ENCODE assay signal across 13 mouse cellular contexts in the genomic region with DNA sequence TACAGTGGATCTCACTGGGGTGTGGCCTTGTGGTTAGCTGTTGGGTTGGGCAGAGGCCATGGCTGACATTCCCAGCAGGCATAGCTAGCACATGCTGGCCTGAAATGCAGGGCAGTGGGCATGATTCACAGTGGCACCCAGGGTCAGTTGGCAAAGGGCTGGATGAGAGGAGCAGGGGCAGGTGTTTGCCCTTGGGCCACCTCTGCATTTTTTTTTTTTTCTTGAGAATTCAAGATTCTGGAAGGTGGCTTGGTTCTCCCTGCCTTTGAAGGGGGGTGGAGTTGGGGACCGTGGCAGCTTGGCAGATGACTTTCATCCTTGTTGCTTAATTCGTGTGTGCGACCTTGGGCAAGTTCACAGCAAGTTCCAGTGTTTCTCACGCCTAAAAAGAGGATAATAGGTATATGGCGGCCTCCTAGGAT. TPM values are rescaled to one million over a fixed set of nuclear protein-coding genes. Genes with fewer than 3 reads are reported as not detected.
DNase-seq lines count a peak whose midpoint lies in the region; ATAC-seq and TF ChIP-seq lines count a peak whose summit lies in the region.
"Had no signal": no experiment of that assay in that cellular context is flagged by ENCODE, and none has a peak within 500 bp of the region (broad histone marks: within the 10 kb centered on the region; RNA-seq: fewer than 3 reads in every experiment).

No protein-coding gene starts in this region.

- H3K27ac ChIP-seq in liver, embryonic 11.5 days (ENCODE audit: low read depth, low read length): peak overlapping the region; percentile 54; the same call in 1 of the 2 replicates
- peak overlapping the region; percentile 77 for H3K27ac ChIP-seq in macrophage
- no peak overlapping the region for H3K27ac ChIP-seq in midbrain, embryonic 16.5 days (ENCODE audit: low read length)
- no peak overlapping the region for H3K27ac ChIP-seq in intestine, postnatal 0 days (ENCODE audit: low read depth, low read length)
- H3K27ac ChIP-seq: hindbrain, postnatal 0 days; neural tube, embryonic 15.5 days had no signal

- WGBS in liver, embryonic 11.5 days: 42% methylated on average over 5 of the region's 5 CpGs
- WGBS in macrophage (ENCODE audit: missing documents): 21% methylated on average over 5 of the region's 5 CpGs
- WGBS in midbrain, embryonic 16.5 days: 72% methylated on average over 5 of the region's 5 CpGs
- WGBS in intestine, postnatal 0 days: 78% methylated on average over 5 of the region's 5 CpGs

- H3K79me2 ChIP-seq in macrophage (ENCODE audit: inconsistent target): peaks cover 82% of the 10 kb centered on the region

- no peaks in the 10 kb centered on the region for H3K9me3 ChIP-seq in liver, embryonic 11.5 days (ENCODE audit: control insufficient read depth, low read length)
- no peaks in the 10 kb centered on the region for H3K9me3 ChIP-seq in midbrain, embryonic 16.5 days (replicated peaks; ENCODE audit: control insufficient read depth, low read length, poor library complexity, severe bottlenecking)
- no peaks in the 10 kb centered on the region for H3K9me3 ChIP-seq in intestine, postnatal 0 days (ENCODE audit: control insufficient read depth)
- H3K9me3 ChIP-seq: neural tube, embryonic 15.5 days had no signal

- H3K36me3 ChIP-seq in liver, embryonic 11.5 days (ENCODE audit: control insufficient read depth, insufficient read depth, low read length): no peaks in the 10 kb centered on the region
- no peaks in the 10 kb centered on the region for H3K36me3 ChIP-seq in macrophage (ENCODE audit: inconsistent target)
- no peaks in the 10 kb centered on the region for H3K36me3 ChIP-seq in midbrain, embryonic 16.5 days (ENCODE audit: control insufficient read depth, insufficient read depth, low read length)
- no peaks in the 10 kb centered on the region for H3K36me3 ChIP-seq in intestine, postnatal 0 days (ENCODE audit: control insufficient read depth, insufficient read depth)
- H3K36me3 ChIP-seq: neural tube, embryonic 15.5 days had no signal

- no peak for ATAC-seq in liver, embryonic 11.5 days (replicated peaks; ENCODE audit: low FRiP score)
- no peak for ATAC-seq in midbrain, embryonic 16.5 days
- no peak for ATAC-seq in intestine, postnatal 0 days
- ATAC-seq: hindbrain, postnatal 0 days had no signal

- DNase-seq in cerebellum, adult 9-11 months: peak; percentile 42
- no peak for DNase-seq in cerebellum, postnatal 14 days
- DNase-seq in liver, embryonic 11.5 days (ENCODE audit: low spot score): no peak
- DNase-seq in liver: no peak
- DNase-seq in adrenal gland, postnatal 25 days: peak; percentile 46
- DNase-seq: cerebellum, postnatal 36 days had no signal

- peaks cover 36% of the 10 kb centered on the region for H3K27me3 ChIP-seq in liver, embryonic 11.5 days (replicated peaks; ENCODE audit: control insufficient read depth, insufficient read depth, low read length)
- H3K27me3 ChIP-seq in midbrain, embryonic 16.5 days (ENCODE audit: control insufficient read depth, insufficient read depth, low read depth, low read length): no peaks in the 10 kb centered on the region
- H3K27me3 ChIP-seq in intestine, postnatal 0 days (replicated peaks; ENCODE audit: control insufficient read depth, insufficient read depth, low read length): peaks cover 24% of the 10 kb centered on the region

- peak overlapping the region; percentile 35 for H3K4me2 ChIP-seq in liver, embryonic 11.5 days
- no peak overlapping the region for H3K4me2 ChIP-seq in midbrain, embryonic 16.5 days (ENCODE audit: low read length)
- H3K4me2 ChIP-seq in intestine, postnatal 0 days (replicated peaks; ENCODE audit: low read depth): no peak overlapping the region
- H3K4me2 ChIP-seq: neural tube, embryonic 15.5 days had no signal

- peak overlapping the region; percentile 37; the same call in 1 of the 2 replicates for H3K9ac ChIP-seq in liver, embryonic 11.5 days (ENCODE audit: low read depth, low read length)
- no peak overlapping the region for H3K9ac ChIP-seq in midbrain, embryonic 16.5 days (ENCODE audit: low read depth, low read length)
- no peak overlapping the region for H3K9ac ChIP-seq in intestine, postnatal 0 days (ENCODE audit: low read depth, low read length)
- H3K9ac ChIP-seq: neural tube, embryonic 15.5 days had no signal

- no peak for TF ChIP-seq CTCF in intestine, postnatal 0 days (IDR thresholded peaks at IDR 0.05; ENCODE audit: low read depth)

- H3K4me1 ChIP-seq in liver, embryonic 11.5 days (replicated peaks; ENCODE audit: control insufficient read depth, insufficient read depth, low read length): peaks cover 20% of the 10 kb centered on the region
- H3K4me1 ChIP-seq in midbrain, embryonic 16.5 days (ENCODE audit: control insufficient read depth, insufficient read depth, low read length): peaks cover 26% of the 10 kb centered on the region
- H3K4me1 ChIP-seq in intestine, postnatal 0 days (replicated peaks; ENCODE audit: control insufficient read depth, insufficient read depth, low read length): peaks cover 5% of the 10 kb centered on the region; the same call in 1 of the 2 replicates

- H3K4me3 ChIP-seq in liver, embryonic 11.5 days (ENCODE audit: low read depth, low read length): no peak overlapping the region
- H3K4me3 ChIP-seq in macrophage (ENCODE audit: inconsistent target): no peak overlapping the region; the same call in 1 of the 2 replicates
- H3K4me3 ChIP-seq in midbrain, embryonic 16.5 days (ENCODE audit: low read depth, low read length): no peak overlapping the region
- H3K4me3 ChIP-seq in intestine, postnatal 0 days (ENCODE audit: low read depth, low read length): no peak overlapping the region
- H3K4me3 ChIP-seq: neural tube, embryonic 15.5 days had no signal

RNA-seq across cellular contexts. Expression of a gene that starts 3.5 kb away (rescaled TPM):
- polyA plus RNA-seq in liver, embryonic 11.5 days (2014; fragmentation: Nextera tagmentation; extraction: Ambion mirVana): 6.3 and 6.9 TPM in 2 replicates
- 15.6 and 19.9 TPM in 2 replicates for total RNA-seq in adrenal gland, postnatal 25 days (2021)
- 100 to 1,000 TPM in 1 of 26 experiments, 10 to 100 TPM in 24, 1 to 10 TPM in 1; 9.8 to 105 (median 44.4) TPM for total RNA-seq in macrophage (2018; cell fraction: chromatin; rRNA removed)
- total RNA-seq in macrophage (2018; cell fraction: cytosol; rRNA removed): 10 to 100 TPM; 21.5 to 40.9 (median 34.6) TPM
- 10 to 100 TPM; 15.9 to 81.3 (median 30.8) TPM for total RNA-seq in macrophage (2018; cell fraction: nucleus; rRNA removed)
- polyA plus RNA-seq in macrophage (2018): 29.0 to 47.4 TPM (median 29.5 TPM) in 3 replicates
- polyA plus RNA-seq in midbrain, embryonic 16.5 days (2015; fragmentation: Nextera tagmentation; extraction: Ambion mirVana): 5.7 and 6.3 TPM in 2 replicates
- polyA plus RNA-seq in intestine, postnatal 0 days (2015; fragmentation: Nextera tagmentation; extraction: Ambion mirVana): 0.80 and 1.0 TPM in 2 replicates

RNA-seq across cellular contexts. Expression of a gene that starts 33.9 kb away (rescaled TPM):
- polyA plus RNA-seq in liver, embryonic 11.5 days (2014; fragmentation: Nextera tagmentation; extraction: Ambion mirVana): 0.15 TPM in 1 of 2 replicates, not detected in the other
- not detected in 2 replicates for total RNA-seq in adrenal gland, postnatal 25 days (2021)
- not detected for total RNA-seq in macrophage (2018; cell fraction: chromatin; rRNA removed)
- not detected for total RNA-seq in macrophage (2018; cell fraction: cytosol; rRNA removed)
- not detected for total RNA-seq in macrophage (2018; cell fraction: nucleus; rRNA removed)
- not detected in 3 replicates for polyA plus RNA-seq in macrophage (2018)
- 2.3 and 3.1 TPM in 2 replicates for polyA plus RNA-seq in midbrain, embryonic 16.5 days (2015; fragmentation: Nextera tagmentation; extraction: Ambion mirVana)
- polyA plus RNA-seq in intestine, postnatal 0 days (2015; fragmentation: Nextera tagmentation; extraction: Ambion mirVana): 0.35 and 0.77 TPM in 2 replicates
- total RNA-seq: granulocyte monocyte progenitor cell, adult 5-6 weeks; hindbrain, postnatal 0 days; megakaryocyte-erythroid progenitor cell, adult 5-6 weeks had no signal

RNA-seq across cellular contexts. Expression of a gene that starts 42.2 kb away (rescaled TPM):
- 11.9 and 13.8 TPM in 2 replicates for polyA plus RNA-seq in liver, embryonic 11.5 days (2014; fragmentation: Nextera tagmentation; extraction: Ambion mirVana)
- 3.9 and 6.2 TPM in 2 replicates for total RNA-seq in adrenal gland, postnatal 25 days (2021)
- total RNA-seq in macrophage (2018; cell fraction: chromatin; rRNA removed): 10 to 100 TPM in 1 of 26 experiments, 1 to 10 TPM in 25; 2.1 to 11.1 (median 5.4) TPM
- 1 to 10 TPM in 24 of 26 experiments, under 1 TPM in 2; 0.91 to 4.9 (median 2.6) TPM for total RNA-seq in macrophage (2018; cell fraction: cytosol; rRNA removed)
- total RNA-seq in macrophage (2018; cell fraction: nucleus; rRNA removed): 10 to 100 TPM in 5 of 26 experiments, 1 to 10 TPM in 21; 1.2 to 16.7 (median 6.2) TPM
- 0.98 to 2.8 TPM (median 2.6 TPM) in 3 replicates for polyA plus RNA-seq in macrophage (2018)
- 29.9 and 37.0 TPM in 2 replicates for polyA plus RNA-seq in midbrain, embryonic 16.5 days (2015; fragmentation: Nextera tagmentation; extraction: Ambion mirVana)
- 3.5 and 5.3 TPM in 2 replicates for polyA plus RNA-seq in intestine, postnatal 0 days (2015; fragmentation: Nextera tagmentation; extraction: Ambion mirVana)

RNA-seq across cellular contexts. Expression of a gene that starts 43.8 kb away (rescaled TPM):
- not detected in 2 replicates for polyA plus RNA-seq in liver, embryonic 11.5 days (2014; fragmentation: Nextera tagmentation; extraction: Ambion mirVana)
- total RNA-seq in adrenal gland, postnatal 25 days (2021): not detected in 2 replicates
- not detected for total RNA-seq in macrophage (2018; cell fraction: chromatin; rRNA removed)
- total RNA-seq in macrophage (2018; cell fraction: cytosol; rRNA removed): not detected
- total RNA-seq in macrophage (2018; cell fraction: nucleus; rRNA removed): not detected
- polyA plus RNA-seq in macrophage (2018): not detected in 3 replicates
- polyA plus RNA-seq in midbrain, embryonic 16.5 days (2015; fragmentation: Nextera tagmentation; extraction: Ambion mirVana): 1.2 and 1.3 TPM in 2 replicates
- not detected in 2 replicates for polyA plus RNA-seq in intestine, postnatal 0 days (2015; fragmentation: Nextera tagmentation; extraction: Ambion mirVana)
- total RNA-seq: megakaryocyte-erythroid progenitor cell, adult 5-6 weeks had no signal

RNA-seq across cellular contexts. Expression of a gene that starts 58.4 kb away (rescaled TPM):
- polyA plus RNA-seq in liver, embryonic 11.5 days (2014; fragmentation: Nextera tagmentation; extraction: Ambion mirVana): 4.6 and 6.1 TPM in 2 replicates
- total RNA-seq in adrenal gland, postnatal 25 days (2021): 72.0 and 75.6 TPM in 2 replicates
- total RNA-seq in macrophage (2018; cell fraction: chromatin; rRNA removed): 10 to 100 TPM in 22 of 26 experiments, 1 to 10 TPM in 4; 5.4 to 44.3 (median 19.7) TPM
- total RNA-seq in macrophage (2018; cell fraction: cytosol; rRNA removed): 10 to 100 TPM; 18.2 to 47.9 (median 36.2) TPM
- 10 to 100 TPM; 13.7 to 81.3 (median 44.7) TPM for total RNA-seq in macrophage (2018; cell fraction: nucleus; rRNA removed)
- polyA plus RNA-seq in macrophage (2018): 18.5 to 31.2 TPM (median 23.4 TPM) in 3 replicates
- 4.1 and 4.2 TPM in 2 replicates for polyA plus RNA-seq in midbrain, embryonic 16.5 days (2015; fragmentation: Nextera tagmentation; extraction: Ambion mirVana)
- polyA plus RNA-seq in intestine, postnatal 0 days (2015; fragmentation: Nextera tagmentation; extraction: Ambion mirVana): 4.6 and 6.0 TPM in 2 replicates

Comparison
In these comparisons a context has a peak if more than half of its experiments do, and no peak if none do; other contexts are left out.
1. DNase-seq: peak in cerebellum, adult 9-11 months (single experiment) and adrenal gland, postnatal 25 days (single experiment); none in cerebellum, postnatal 14 days (0 of 2), liver, embryonic 11.5 days (single experiment) and liver (single experiment).
2. H3K27ac ChIP-seq: peak in liver, embryonic 11.5 days (single experiment) and macrophage (single experiment); none in midbrain, embryonic 16.5 days (single experiment) and intestine, postnatal 0 days (single experiment).